Mouse (Mus musculus) lung, adult 2 months (tissue): Measurements from ENCODE around the gene P3h2.

Experiments
- CTCF ChIP-seq: fragments of 200-500 bp; IDR thresholded peaks from 2 replicates; pipeline ENCODE4 v1.5.1; 2011; ENCODE audit warnings: mild to moderate bottlenecking, low read length, control low read depth; ENCODE audit not compliant: insufficient read depth
- POLR2A ChIP-seq: fragments of 200-500 bp; IDR thresholded peaks from 2 replicates; pipeline ENCODE4 v1.6.1; 2011; ENCODE audit warnings: low read depth, mild to moderate bottlenecking, control low read depth, low read length, borderline replicate concordance; ENCODE audit errors: extremely low read depth

GRCm38 (mm10) chr16:26077246-26078099 lies 28.1 kb downstream of the P3h2 start:
- TF ChIP-seq POLR2A (no peak), CTCF (no peak)
